Mouse (Mus musculus) forebrain, embryonic 13.5 days (tissue): ENCODE data around the gene Ncapg2. TPM values are rescaled to one million over a fixed set of nuclear protein-coding genes. Genes with fewer than 3 reads are reported as not detected.
A peak's percentile ranks its signal among the peaks of the same experiment; 100 is the strongest.

Experiments
- ATAC-seq: fragments of 200-750 bp; cut with Nextera tagmentation; 2 replicates; pipeline ENCODE4 v1.8.0; 2017
- H3K27ac ChIP-seq: fragments of 300-500 bp; sonication (generic); 2 replicates; pipeline ENCODE4 v1.5.1; 2015; ENCODE audit warnings: inconsistent platforms, mild to moderate bottlenecking, moderate library complexity
- H3K27me3 ChIP-seq: fragments of 300-500 bp; sonication (generic); 2 replicates; pipeline ENCODE4 v1.6.1; 2015; ENCODE audit warnings: mild to moderate bottlenecking, inconsistent platforms
- H3K36me3 ChIP-seq: fragments of 300-500 bp; sonication (generic); 2 replicates; pipeline ENCODE4 v1.6.1; 2015; ENCODE audit warnings: mild to moderate bottlenecking, inconsistent platforms; ENCODE audit not compliant: poor library complexity, severe bottlenecking
- H3K4me1 ChIP-seq: fragments of 300-500 bp; sonication (generic); 2 replicates; pipeline ENCODE4 v1.6.1; 2015; ENCODE audit warnings: inconsistent platforms
- H3K4me2 ChIP-seq: fragments of 300-500 bp; sonication (generic); 2 replicates; pipeline ENCODE4 v1.6.1; 2015; ENCODE audit warnings: inconsistent platforms, mild to moderate bottlenecking, moderate library complexity
- H3K4me3 ChIP-seq: fragments of 300-500 bp; sonication (generic); 2 replicates; pipeline ENCODE4 v1.5.1; 2015; ENCODE audit warnings: mild to moderate bottlenecking, inconsistent platforms
- H3K9ac ChIP-seq: fragments of 300-500 bp; sonication (generic); 2 replicates; pipeline ENCODE4 v1.6.1; 2015; ENCODE audit warnings: mild to moderate bottlenecking, inconsistent platforms
- H3K9me3 ChIP-seq: fragments of 300-500 bp; sonication (generic); replicated peaks from 2 replicates; pipeline ENCODE4 v1.6.1; 2016; ENCODE audit warnings: inconsistent platforms
- WGBS: fragments of 180-500 bp; shearing (Covaris S2); methylation state at CpG from one replicate; pipeline ENCODE4 v1.1.7; 2015; 5-methylcytosine and 5-hydroxymethylcytosine counted together
- polyA plus RNA-seq: library from polyadenylated mRNA; unstranded; fragments of >200 nt; fragmentation: Nextera tagmentation; extraction: Ambion mirVana; gene quantifications from 2 replicates; pipeline ENCODE4 v1.2.1, GENCODE M21; 2015

The Ncapg2 gene
- polyA plus RNA-seq, 1 experiment from 2014 or later, result 30.7 TPM

- H3K4me2 ChIP-seq, result peak overlapping the region; percentile 81
- ATAC-seq, result 0 out of 2 replicates have a peak, but pooled peaks have one; percentile 20
- no peaks in the 10 kb centered on the region for H3K36me3 ChIP-seq
- no peaks in the 10 kb centered on the region for H3K9me3 ChIP-seq
- H3K4me3 ChIP-seq, result peak overlapping the region; percentile 71
- 2% methylated on average over 10 of the region's 10 CpGs for WGBS
- H3K4me1 ChIP-seq, result peaks cover 13% of the 10 kb centered on the region; the same call in 1 of the 2 replicates
- peaks cover 22% of the 10 kb centered on the region; the same call in 1 of the 2 replicates for H3K27me3 ChIP-seq
- H3K27ac ChIP-seq, result peak overlapping the region; percentile 80
- H3K9ac ChIP-seq, result peak overlapping the region; percentile 73
These were observed 81.2 kb downstream of the Ncapg2 start for GRCm38 (mm10) chr12:116486404-116486730.

DNA sequence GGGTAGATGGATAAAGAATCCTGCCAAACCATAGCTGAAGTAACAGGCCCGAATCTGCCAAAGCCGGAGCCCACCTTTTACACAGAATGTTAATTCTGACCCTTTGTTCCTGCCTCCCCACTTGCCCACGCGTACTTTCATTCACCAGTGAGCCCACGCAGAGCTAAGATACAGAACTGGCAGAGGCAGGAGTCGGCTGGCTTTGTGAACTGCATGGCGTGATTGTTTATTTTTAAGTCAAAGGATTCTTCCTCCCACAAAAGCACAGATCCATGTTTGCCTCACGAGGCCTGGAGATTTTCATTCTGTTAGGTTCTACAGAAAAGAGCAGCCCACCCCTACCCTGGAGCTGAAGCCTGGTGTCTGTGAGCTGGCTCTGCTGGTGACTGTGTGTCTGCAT is 83.6 kb downstream of the Ncapg2 start:
- H3K4me1 ChIP-seq, result peaks cover 13% of the 10 kb centered on the region; the same call in 1 of the 2 replicates
- ATAC-seq, result no peak
- no peak overlapping the region for H3K4me2 ChIP-seq
- H3K9ac ChIP-seq, result no peak overlapping the region
- WGBS, result 62% methylated on average over 8 of the region's 8 CpGs
- no peak overlapping the region for H3K27ac ChIP-seq
- H3K9me3 ChIP-seq, result no peaks in the 10 kb centered on the region
- H3K27me3 ChIP-seq, result 0 out of 2 replicates have a peak, but pooled peaks cover 15% of the 10 kb centered on the region
- no peaks in the 10 kb centered on the region for H3K36me3 ChIP-seq
- H3K4me3 ChIP-seq, result no peak overlapping the region

GRCm38 (mm10) chr12:116490575-116491356 is 85.6 kb downstream of the Ncapg2 start:
- Histone ChIP-seq H3K4me1 (0 out of 2 replicates have a peak, but pooled peaks cover 7% of the 10 kb centered on the region), H3K4me3 (no peak overlapping the region), H3K36me3 (no peaks in the 10 kb centered on the region), H3K27ac (no peak overlapping the region), H3K9me3 (no peaks in the 10 kb centered on the region), H3K4me2 (no peak overlapping the region), H3K27me3 (0 out of 2 replicates have a peak, but pooled peaks cover 10% of the 10 kb centered on the region), H3K9ac (no peak overlapping the region)
- ATAC-seq, result no peak
- WGBS, result 88% methylated on average over 5 of the region's 5 CpGs

- Histone ChIP-seq H3K36me3 (no peaks in the 10 kb centered on the region), H3K4me1 (no peaks in the 10 kb centered on the region), H3K9ac (no peak overlapping the region), H3K27me3 (no peaks in the 10 kb centered on the region), H3K9me3 (no peaks in the 10 kb centered on the region), H3K4me3 (no peak overlapping the region), H3K4me2 (no peak overlapping the region), H3K27ac (no peak overlapping the region)
- ATAC-seq, result no peak
These were observed 93.5 kb downstream of the Ncapg2 start for GRCm38 (mm10) chr12:116498666-116499065.

DNA sequence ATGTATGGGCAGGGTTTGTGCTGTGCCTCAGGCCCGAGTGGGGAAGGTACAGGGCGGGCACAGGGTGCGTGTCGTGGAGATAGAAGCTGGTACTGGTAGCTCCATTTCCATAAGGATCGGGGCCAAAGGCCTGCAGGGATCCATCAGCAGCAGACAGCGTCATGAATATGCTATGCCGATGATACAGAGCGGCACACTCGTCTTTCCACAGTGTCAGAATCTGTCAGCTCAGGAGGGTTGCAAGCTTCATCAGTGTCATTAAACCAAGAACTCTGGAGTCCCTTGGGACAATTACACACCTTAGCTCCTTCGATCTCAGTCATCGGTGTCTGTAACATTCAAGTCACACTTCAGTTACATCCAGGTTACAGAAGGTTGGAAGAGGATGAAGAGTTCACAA is 95.5 kb downstream of the Ncapg2 start:
- no peak for ATAC-seq
- no peak overlapping the region for H3K4me3 ChIP-seq
- 86% methylated on average over 11 of the region's 11 CpGs for WGBS
- no peaks in the 10 kb centered on the region for H3K4me1 ChIP-seq
- H3K9me3 ChIP-seq, result no peaks in the 10 kb centered on the region
- no peaks in the 10 kb centered on the region for H3K36me3 ChIP-seq
- H3K4me2 ChIP-seq, result no peak overlapping the region
- H3K9ac ChIP-seq, result no peak overlapping the region
- no peak overlapping the region for H3K27ac ChIP-seq
- no peaks in the 10 kb centered on the region for H3K27me3 ChIP-seq

DNA sequence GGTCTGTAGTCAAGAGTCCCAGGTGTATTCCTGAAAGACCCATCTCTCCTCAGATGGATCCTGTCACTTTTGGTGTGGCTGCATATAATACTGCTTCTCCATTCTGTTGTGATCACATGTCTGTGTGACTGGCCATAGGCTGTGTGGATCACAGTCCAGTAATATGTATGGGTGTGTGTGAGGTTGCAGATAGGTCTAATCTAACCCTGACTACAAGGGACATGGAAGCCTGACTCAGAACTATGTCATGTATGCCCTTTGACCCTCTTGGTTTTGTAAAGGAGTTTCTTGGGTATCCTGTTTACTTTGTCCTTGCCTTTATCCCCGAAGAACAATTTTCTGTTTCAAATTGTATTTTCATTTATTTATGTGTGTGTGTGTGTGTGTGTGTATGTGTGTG is 107.3 kb downstream of the Ncapg2 start:
- no peak for ATAC-seq
- no peaks in the 10 kb centered on the region for H3K4me1 ChIP-seq
- no peak overlapping the region for H3K4me2 ChIP-seq
- H3K27me3 ChIP-seq, result no peaks in the 10 kb centered on the region
- H3K9me3 ChIP-seq, result no peaks in the 10 kb centered on the region
- no peaks in the 10 kb centered on the region for H3K36me3 ChIP-seq
- no peak overlapping the region for H3K4me3 ChIP-seq
- H3K9ac ChIP-seq, result no peak overlapping the region
- WGBS, result 90% methylated on average over 1 of the region's 1 CpGs
- no peak overlapping the region for H3K27ac ChIP-seq

Other genes starting within 250 kb of the Ncapg2 start
- 19.9 and 20.5 TPM in 2 replicates for gene Wdr60, start 142.4 kb upstream of the Ncapg2 start, polyA plus RNA-seq
- not detected in 2 replicates for gene Gm11027, start 130.0 kb upstream of the Ncapg2 start, polyA plus RNA-seq
- 9.9 and 10.9 TPM in 2 replicates for gene Esyt2, start 124.2 kb upstream of the Ncapg2 start, polyA plus RNA-seq
- 6.6 and 9.7 TPM in 2 replicates for gene Ptprn2, start 80.3 kb downstream of the Ncapg2 start, polyA plus RNA-seq